Mouse (Mus musculus): ENCODE measurements around the gene Carmil1.
"Not testable (repeated sequence)": the region's sequence is repeated elsewhere in the genome, so short reads cannot be mapped to it uniquely, and the experiment has no call there.

Gene Carmil1

GRCm38 (mm10) chr13:24152610-24153009 lies 128.0 kb downstream of the Carmil1 start:
- DNase-seq (ENCODE audit: low read depth), result no peak

GRCm38 (mm10) chr13:24151335-24151734 lies 129.3 kb downstream of the Carmil1 start:
- no peak for DNase-seq (ENCODE audit: low read depth)

GRCm38 (mm10) chr13:24148549-24148948 lies 132.0 kb downstream of the Carmil1 start:
- no peak for DNase-seq (ENCODE audit: low read depth)

GRCm38 (mm10) chr13:24147006-24147405 lies 133.6 kb downstream of the Carmil1 start:
- no peak for DNase-seq (ENCODE audit: low read depth)

DNA sequence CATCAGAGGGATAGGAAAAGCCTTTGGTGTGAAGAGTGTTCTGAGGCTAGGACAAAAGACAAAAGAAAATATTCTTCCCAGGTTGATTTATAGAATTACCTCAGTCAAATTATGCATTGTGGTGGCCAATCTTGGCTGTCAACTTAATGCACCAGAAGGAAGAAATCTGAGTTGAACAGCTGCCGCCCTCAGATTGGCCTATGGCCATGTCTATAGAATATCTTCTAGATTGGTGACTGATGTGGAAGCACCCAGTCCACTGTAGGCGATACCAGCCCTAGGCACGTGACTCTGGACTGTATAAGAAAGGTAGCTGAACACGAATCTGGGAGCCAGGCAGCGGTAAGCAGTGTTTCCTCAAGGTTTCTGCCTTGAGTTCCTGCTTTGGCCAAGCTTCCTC lies 134.1 kb downstream of the Carmil1 start:
- no peak for DNase-seq (ENCODE audit: low read depth)

DNA sequence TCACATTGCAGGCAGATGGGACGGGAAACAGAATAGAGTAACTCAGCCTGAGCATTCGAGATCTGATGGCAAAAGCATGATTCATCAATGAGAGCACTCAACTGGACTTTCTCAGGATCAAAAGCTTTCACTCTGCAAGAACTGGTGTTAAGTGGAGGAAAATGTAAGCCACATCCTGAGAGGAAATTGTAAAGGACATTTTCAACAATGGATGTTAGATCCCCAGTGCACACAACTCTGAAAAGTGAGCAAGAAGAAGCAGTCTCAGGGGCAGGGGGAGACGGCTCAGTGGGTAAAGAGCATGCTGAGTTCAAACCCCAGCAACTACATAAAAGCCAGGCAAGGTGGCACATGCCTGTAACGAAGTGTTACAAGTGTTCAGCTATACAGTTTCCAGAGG lies 135.7 kb downstream of the Carmil1 start:
- DNase-seq (ENCODE audit: low read depth), result no peak

- no peak for DNase-seq (ENCODE audit: low read depth)
Measured at GRCm38 (mm10) chr13:24144141-24144540, 136.5 kb downstream of the Carmil1 start.

GRCm38 (mm10) chr13:24136836-24137235 lies 143.8 kb downstream of the Carmil1 start:
- no peak for DNase-seq (ENCODE audit: low read depth)

DNA sequence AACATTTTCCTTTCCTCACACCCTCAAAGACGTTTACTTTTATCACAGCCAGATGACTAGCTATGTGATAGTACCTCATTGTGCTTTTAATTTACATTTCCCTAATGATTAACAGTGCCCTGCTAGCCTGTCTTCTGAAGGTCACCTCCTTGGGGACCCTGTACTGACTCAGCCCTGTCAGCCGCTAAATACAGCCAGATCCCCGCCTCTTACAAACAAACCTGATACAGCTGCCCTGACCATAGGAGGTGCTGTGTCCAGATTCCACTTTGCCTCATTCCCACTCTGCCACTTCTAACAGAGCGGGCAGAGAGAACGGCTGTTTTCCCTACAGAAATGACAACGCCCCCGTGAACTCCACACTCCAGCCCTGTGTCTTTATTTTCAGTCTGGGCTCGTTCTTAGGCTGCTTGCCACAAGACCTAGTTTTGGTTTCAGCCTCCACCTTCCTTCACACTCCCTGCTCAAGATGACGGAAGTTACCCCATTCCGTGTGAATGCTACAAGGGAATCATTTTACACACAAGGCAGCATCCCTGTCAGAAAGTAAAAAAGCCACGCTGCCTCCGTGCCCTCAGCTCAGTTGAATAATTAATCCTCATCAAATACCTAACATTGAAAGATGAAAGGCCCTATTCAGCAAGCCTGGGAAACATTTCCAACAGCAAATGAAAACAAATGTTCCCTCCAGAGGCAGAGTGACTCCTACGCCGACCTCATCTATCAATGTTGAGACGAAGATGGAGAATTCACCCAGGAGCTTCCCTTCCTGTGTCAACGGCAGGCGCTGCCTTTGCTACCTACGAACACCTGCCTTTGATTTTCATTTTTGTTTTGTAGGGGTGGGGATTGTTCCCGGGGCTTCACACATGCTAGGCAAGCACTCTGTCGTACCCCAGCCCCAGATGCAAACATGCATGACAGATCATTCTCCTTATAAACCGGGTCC lies 145.0 kb downstream of the Carmil1 start:
- no peak for DNase-seq (ENCODE audit: low read depth)

DNA sequence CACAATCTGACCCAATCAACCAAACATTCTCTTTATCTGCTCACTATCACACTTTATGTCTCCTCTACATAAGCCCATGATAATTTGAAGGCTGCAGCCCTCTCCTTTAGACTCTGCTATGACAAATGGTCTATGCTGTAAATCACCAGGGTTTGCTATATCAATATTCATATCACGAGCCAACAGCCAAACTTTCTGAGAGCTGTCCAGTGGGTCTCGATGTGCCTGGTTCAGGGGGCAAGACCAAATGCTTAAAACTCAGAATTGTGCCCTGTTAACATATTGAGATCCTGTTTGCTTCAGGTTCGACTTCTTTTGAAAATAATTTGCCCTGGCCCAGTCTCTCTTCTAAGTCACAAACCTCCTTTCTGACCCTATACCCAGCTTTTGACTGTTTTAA lies 147.7 kb downstream of the Carmil1 start:
- no peak for DNase-seq (ENCODE audit: low read depth)

DNA sequence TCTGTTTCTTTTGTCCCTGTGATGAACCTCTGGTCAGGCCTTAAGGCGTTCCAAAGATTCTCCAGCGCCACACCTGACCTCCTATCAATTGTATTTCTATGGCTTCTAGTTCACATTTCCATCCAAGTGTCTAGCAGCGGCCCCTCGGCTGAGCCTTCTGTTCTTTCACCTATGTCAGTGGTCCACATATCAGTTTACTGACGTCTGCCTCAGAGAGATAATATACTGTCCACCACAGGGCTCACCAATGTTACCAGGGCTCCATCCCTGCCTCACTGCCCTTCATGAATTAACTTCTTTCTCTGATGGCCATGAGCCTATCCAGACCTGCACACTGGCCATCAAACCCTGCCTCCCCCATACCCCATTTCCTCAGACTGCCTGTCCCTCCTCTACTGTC lies 149.3 kb downstream of the Carmil1 start:
- no peak for DNase-seq (ENCODE audit: low read depth)

GRCm38 (mm10) chr13:24130741-24131140 lies 149.9 kb downstream of the Carmil1 start:
- no peak for DNase-seq (ENCODE audit: low read depth)

DNA sequence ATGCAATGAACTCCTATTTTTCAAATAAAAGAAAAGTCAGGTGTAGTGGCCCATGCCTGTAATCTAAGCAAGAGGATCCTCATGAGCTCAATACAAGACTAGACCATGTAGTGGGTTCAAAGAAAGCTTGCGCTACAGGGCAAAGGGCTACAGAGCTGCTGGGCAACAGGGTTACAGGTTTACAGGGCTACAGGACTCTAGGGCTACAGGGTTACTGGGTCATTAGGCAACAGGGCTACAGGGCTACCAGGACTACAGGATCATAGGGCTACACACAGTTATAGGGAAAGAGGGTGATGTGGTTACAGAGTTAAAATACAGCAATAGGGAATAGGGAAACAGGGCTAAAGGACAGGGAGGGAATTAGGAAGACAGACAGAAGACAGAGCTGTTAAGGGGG lies 151.9 kb downstream of the Carmil1 start:
- DNase-seq (ENCODE audit: low read depth), result no peak

- DNase-seq (ENCODE audit: low read depth), result no peak
Measured at GRCm38 (mm10) chr13:24125865-24126264, 154.7 kb downstream of the Carmil1 start.

DNA sequence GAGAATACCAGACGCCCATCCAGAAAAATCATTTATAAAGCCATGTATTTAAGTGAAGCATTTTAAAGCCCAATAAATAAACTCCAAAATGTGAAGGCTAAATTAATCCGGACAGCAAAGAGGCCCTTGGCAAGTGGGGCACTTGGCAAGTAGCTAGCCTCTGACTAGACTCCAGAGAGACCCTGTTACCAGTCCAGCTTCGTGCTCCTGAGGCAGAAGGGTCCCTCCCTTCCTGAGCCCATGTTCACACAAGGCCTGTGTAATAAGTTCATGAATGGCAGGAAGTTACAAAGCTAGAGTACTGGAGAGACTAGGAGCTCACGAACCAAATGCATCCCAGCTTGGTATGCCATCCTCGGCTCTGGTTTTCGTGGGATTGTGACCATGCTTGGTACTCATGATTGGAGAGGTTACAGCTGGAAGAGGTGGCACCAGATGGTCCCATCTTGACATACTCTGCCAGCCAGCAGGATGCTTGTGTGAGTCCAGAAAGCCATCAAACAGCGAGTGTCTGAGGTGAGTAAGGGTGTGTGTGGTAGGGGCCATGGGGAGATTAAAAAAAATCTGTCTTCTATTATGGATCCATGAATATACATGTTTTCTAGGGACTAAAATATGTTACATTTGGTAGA lies 163.3 kb downstream of the Carmil1 start:
- DNase-seq (ENCODE audit: low read depth), result no peak

- peak; percentile 63 for DNase-seq (ENCODE audit: low read depth)
Measured at GRCm38 (mm10) chr13:24112689-24113348, 167.8 kb downstream of the Carmil1 start.

DNA sequence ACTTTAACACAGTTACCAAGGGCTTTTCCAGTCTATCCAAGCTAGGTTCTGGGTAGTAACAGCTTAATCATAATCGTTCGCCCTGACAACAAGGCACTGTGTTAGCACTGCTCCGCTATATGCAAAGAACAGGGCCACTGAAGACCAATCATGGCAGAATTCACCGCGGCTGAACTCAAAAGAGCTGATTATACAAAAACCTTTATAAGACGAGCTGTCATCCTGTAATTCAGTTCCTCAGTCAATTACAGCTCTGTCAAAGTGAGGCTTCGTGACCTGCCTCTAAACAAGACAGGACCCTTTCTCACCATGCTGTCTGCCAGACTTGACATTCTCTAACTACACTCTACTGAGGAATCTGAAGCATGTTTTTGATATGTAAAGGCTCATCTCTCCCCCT lies 170.3 kb downstream of the Carmil1 start:
- DNase-seq (ENCODE audit: low read depth), result no peak

- no peak for DNase-seq (ENCODE audit: low read depth)
Measured at GRCm38 (mm10) chr13:24108282-24108681, 172.3 kb downstream of the Carmil1 start.

GRCm38 (mm10) chr13:24107058-24107457 lies 173.5 kb downstream of the Carmil1 start:
- no peak for DNase-seq (ENCODE audit: low read depth)

DNA sequence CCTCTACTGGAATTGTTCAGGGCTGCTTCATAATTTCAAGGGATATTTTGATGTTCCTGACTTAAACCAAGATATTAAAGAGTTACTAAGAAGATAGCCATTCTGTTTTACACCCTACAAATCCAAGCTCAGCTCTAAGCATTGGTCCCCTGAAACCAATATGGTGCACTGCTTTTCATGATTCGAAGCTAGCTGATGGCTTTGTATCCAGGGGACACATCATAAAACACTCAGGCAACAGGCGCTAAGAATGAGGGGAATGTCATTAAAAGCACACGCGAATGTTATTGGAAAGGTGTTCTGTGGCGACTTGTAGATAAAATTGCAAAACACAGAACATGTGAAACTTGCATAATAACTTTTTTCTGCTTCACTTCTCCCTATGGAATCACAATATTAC lies 174.8 kb downstream of the Carmil1 start:
- DNase-seq (ENCODE audit: low read depth), result no peak

DNA sequence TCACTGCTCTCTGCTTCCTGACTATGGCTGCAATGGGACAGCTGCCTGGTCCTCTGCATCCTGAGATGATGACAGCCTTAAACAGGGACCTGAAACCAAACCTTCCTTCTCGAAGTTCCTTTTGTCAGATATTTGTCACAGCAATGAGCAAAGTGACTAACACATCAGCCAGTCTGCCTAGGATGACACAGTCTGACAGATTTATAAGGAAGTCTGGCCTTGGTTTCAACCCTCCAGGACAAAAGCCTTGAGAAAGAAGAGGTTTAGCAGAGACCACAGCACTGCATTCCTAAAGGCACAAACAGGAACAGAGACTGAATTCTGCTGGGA lies 175.3 kb downstream of the Carmil1 start:
- no peak for DNase-seq (ENCODE audit: low read depth)

DNA sequence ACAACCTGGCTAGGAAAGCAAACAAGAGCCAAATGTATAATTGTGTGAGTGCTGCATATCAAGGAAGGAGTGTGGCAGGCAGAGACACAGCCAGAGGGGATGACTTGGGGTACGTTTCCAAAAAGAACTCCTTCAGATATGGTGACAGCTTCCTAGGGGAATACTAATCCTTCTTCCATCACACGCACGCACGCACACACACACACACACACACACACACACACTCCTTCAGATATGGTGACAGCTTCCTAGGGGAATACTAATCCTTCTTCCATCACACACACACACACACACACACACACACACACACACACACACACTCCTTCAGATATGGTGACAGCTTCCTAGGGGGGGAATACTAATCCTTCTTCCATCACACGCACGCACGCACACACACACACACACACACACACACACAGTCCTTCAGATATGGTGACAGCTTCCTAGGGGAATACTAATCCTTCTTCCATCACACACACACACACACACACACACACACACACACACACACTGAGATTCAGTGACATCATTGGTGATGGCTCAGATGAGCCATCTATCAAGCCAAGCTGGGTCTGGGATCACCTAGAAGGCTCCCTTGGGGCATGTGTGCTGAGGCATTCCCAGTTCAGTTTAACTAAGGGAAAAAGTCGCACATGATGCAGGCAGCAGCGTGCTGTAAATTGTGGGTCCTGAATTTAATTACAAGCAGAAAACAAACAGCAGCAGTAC lies 175.8 kb downstream of the Carmil1 start:
- DNase-seq (ENCODE audit: low read depth), result not testable (repeated sequence)

All from induced T-regulatory cell, adult 2 months (primary cell).